Mouse (Mus musculus) colon, adult 2 months (tissue): ENCODE results near the gene Gm20721. TPM values are rescaled to one million over a fixed set of nuclear protein-coding genes. Genes with fewer than 3 reads are reported as not detected.

Experiments used
- polyA plus RNA-seq: library from polyadenylated mRNA; depleted of rRNA; stranded (reverse); fragments of >200 nt; gene quantifications from 2 replicates; pipeline ENCODE4 v1.2.3, GENCODE M21; 2012; rRNA removed

The Gm20721 gene
- polyA plus RNA-seq: 0.34 and 0.41 TPM in 2 replicates

DNA sequence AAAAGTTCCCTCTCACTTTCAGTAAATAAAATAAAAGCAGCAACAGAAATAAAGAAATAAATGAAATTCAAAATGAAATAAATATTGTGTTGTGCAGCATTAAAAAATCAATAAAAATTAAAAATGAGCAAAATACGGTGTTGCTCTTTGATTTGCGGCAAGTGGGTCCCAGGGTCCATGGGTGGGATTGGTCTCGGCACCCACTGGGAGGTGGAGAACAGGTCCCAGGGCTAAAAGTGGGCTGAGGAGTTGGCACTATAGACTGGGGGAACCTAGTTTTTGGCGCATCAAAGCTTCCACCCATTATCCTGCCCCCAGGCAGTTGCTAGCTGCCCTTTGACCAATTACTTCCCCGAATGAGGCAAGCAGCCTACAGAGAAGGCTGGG lies at the start of gene Gm20721:
Gm20721 (minus strand) TSS at position 101 of the 387 bp plus-strand sequence.

DNA sequence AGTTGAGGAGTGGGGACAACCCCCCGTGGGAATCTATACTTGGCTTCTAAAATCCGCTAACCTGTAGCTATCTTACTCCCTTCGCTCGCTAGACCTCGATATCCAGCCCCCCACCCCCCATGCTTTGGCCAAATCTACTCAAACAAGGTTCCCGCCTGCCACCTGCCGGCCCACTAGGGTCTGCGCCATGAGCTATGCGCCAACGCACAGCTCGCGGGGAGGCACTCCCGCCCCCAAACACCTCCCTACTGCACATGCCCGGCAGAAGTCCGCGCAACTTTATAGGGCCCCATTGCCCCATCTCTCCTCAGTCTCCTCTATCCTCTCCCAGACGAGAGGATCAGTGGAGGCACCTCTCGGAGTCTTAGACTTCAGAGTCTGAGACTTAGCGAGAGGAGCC lies 62.5 kb downstream of the Gm20721 start, which contains the start of gene Gnas:
Gnas (plus strand) TSS at position 310 of the 400 bp plus-strand sequence.

Other genes starting within 250 kb of the Gm20721 start
- gene Npepl1, start 236.4 kb downstream of the Gm20721 start, polyA plus RNA-seq: 113 and 131 TPM in 2 replicates
- 787 and 837 TPM in 2 replicates for gene Gnas, start 62.4 kb downstream of the Gm20721 start, polyA plus RNA-seq
- 51.6 and 56.1 TPM in 2 replicates for gene Nelfcd, start 69.1 kb upstream of the Gm20721 start, polyA plus RNA-seq
- 260 and 283 TPM in 2 replicates for gene Ctsz, start 92.3 kb upstream of the Gm20721 start, polyA plus RNA-seq
- gene Tubb1, start 104.0 kb upstream of the Gm20721 start, polyA plus RNA-seq: 0.13 and 0.17 TPM in 2 replicates
- gene Atp5e, start 117.4 kb upstream of the Gm20721 start, polyA plus RNA-seq: 463 and 501 TPM in 2 replicates
- gene Prelid3b, start 126.4 kb upstream of the Gm20721 start, polyA plus RNA-seq: 82.8 and 117 TPM in 2 replicates